In genomic region chr3:144589189-144589890, GRCm38 (mm10) we compare ENCODE assay signal across 11 mouse cellular contexts.
"Had no signal": no experiment of that assay in that cellular context is flagged by ENCODE, and none has a peak within 500 bp of the region (broad histone marks: within the 10 kb centered on the region; RNA-seq: fewer than 3 reads in every experiment).

No protein-coding gene starts in this region.

- H3K4me2 ChIP-seq: limb, embryonic 13.5 days had no signal

- H3K9me3 ChIP-seq: limb, embryonic 13.5 days had no signal

- H3K27ac ChIP-seq: layer of hippocampus, adult 2 months; limb, embryonic 13.5 days; liver, embryonic 14.5 days; stomach, postnatal 0 days had no signal

- H3K4me3 ChIP-seq: layer of hippocampus, adult 2 months; limb, embryonic 13.5 days; megakaryocyte, embryonic 14.5 days had no signal

- H3K27me3 ChIP-seq: limb, embryonic 13.5 days; megakaryocyte, embryonic 14.5 days had no signal

- H3K9ac ChIP-seq: limb, embryonic 13.5 days; liver, embryonic 14.5 days had no signal

- DNase-seq: kidney, adult 18-20 months; kidney, postnatal 10 days; kidney, postnatal 4 days; lung, adult 18-20 months; midbrain, embryonic 14.5 days; thymus, postnatal 4 days had no signal
